In genomic region chr8:82402686-82403330, GRCm38 (mm10) we compare ENCODE assay signal across 9 mouse cellular contexts. TPM values are rescaled to one million over a fixed set of nuclear protein-coding genes. Genes with fewer than 3 reads are reported as not detected.
A peak's percentile ranks its signal among the peaks of the same experiment; 100 is the strongest.
DNase-seq lines count a peak whose midpoint lies in the region; ATAC-seq and TF ChIP-seq lines count a peak whose summit lies in the region.
"Had no signal": no experiment of that assay in that cellular context is flagged by ENCODE, and none has a peak within 500 bp of the region (broad histone marks: within the 10 kb centered on the region; RNA-seq: fewer than 3 reads in every experiment).

Gene Il15 (minus strand): TSS chr8:82403222.

- no peak for TF ChIP-seq POLR2A in thymus, adult 2 months (IDR thresholded peaks at IDR 0.05; ENCODE audit: control insufficient read depth, extremely low read depth, insufficient read depth, low read length, poor library complexity)

- H3K27ac ChIP-seq in layer of hippocampus, adult 2 months: peak within 1 kb of the TSS; percentile 76
- H3K27ac ChIP-seq in intestine, embryonic 14.5 days (ENCODE audit: low read depth): peak within 1 kb of the TSS; percentile 63
- peak within 1 kb of the TSS; percentile 63 for H3K27ac ChIP-seq in liver, embryonic 13.5 days
- H3K27ac ChIP-seq in thymus, adult 2 months (ENCODE audit: control insufficient read depth, insufficient read depth, low read length): peak within 1 kb of the TSS; percentile 27; the same call in 1 of the 2 replicates

- no peak for DNase-seq in layer of hippocampus, adult 2 months (ENCODE audit: low spot score in 2 of 2)
- DNase-seq in layer of hippocampus, postnatal 36 days: no peak
- DNase-seq in cerebellum, postnatal 36 days: peak; percentile 8 to 16
- peak; percentile 31 to 51 for DNase-seq in gastrocnemius, postnatal 4 days (ENCODE audit: low spot score in 2 of 2)
- DNase-seq in intestine, embryonic 14.5 days (ENCODE audit: low spot score): peak; percentile 77
- no peak for DNase-seq in liver, embryonic 13.5 days
- peak; percentile 11 for DNase-seq in naive thymus-derived CD4-positive, alpha-beta T cell, adult 2 months (ENCODE audit: low read depth)
- peak; percentile 9 for DNase-seq in thymus, adult 2 months

- no peak for TF ChIP-seq CTCF in layer of hippocampus, adult 2 months (conservative IDR thresholded peaks at IDR 0.05)
- no peak for TF ChIP-seq CTCF in thymus, adult 2 months (IDR thresholded peaks at IDR 0.05; ENCODE audit: borderline replicate concordance, control insufficient read depth, extremely low read depth, insufficient read depth, low read length, poor library complexity)

- peak within 1 kb of the TSS; percentile 63 for H3K4me2 ChIP-seq in intestine, embryonic 14.5 days (ENCODE audit: low read length)
- peak within 1 kb of the TSS; percentile 65 for H3K4me2 ChIP-seq in liver, embryonic 13.5 days

- H3K36me3 ChIP-seq in intestine, embryonic 14.5 days (ENCODE audit: control insufficient read depth, insufficient read depth, low read length): no peaks in the 10 kb centered on the region
- no peaks in the 10 kb centered on the region for H3K36me3 ChIP-seq in liver, embryonic 13.5 days
- no peaks in the 10 kb centered on the region for H3K36me3 ChIP-seq in thymus, adult 2 months (ENCODE audit: control insufficient read depth, insufficient read depth, low read length)
- H3K36me3 ChIP-seq: G1E had no signal

- H3K27me3 ChIP-seq in intestine, embryonic 14.5 days (replicated peaks; ENCODE audit: control insufficient read depth, insufficient read depth, low read length): no peaks in the 10 kb centered on the region
- no peaks in the 10 kb centered on the region for H3K27me3 ChIP-seq in liver, embryonic 13.5 days
- no peaks in the 10 kb centered on the region for H3K27me3 ChIP-seq in thymus, adult 2 months (ENCODE audit: control insufficient read depth, insufficient read depth, low read length)

- H3K4me3 ChIP-seq in layer of hippocampus, adult 2 months: peak within 1 kb of the TSS; percentile 58
- H3K4me3 ChIP-seq in intestine, embryonic 14.5 days (ENCODE audit: low read depth, low read length): peak within 1 kb of the TSS; percentile 44
- peak within 1 kb of the TSS; percentile 61 for H3K4me3 ChIP-seq in liver, embryonic 13.5 days (replicated peaks)
- H3K4me3 ChIP-seq in thymus, adult 2 months (ENCODE audit: control insufficient read depth, insufficient read depth, low read length): peak within 1 kb of the TSS; percentile 41

- peak within 1 kb of the TSS; percentile 37; the same call in 1 of the 2 replicates for H3K9ac ChIP-seq in intestine, embryonic 14.5 days (ENCODE audit: low read length)
- peak within 1 kb of the TSS; percentile 50 for H3K9ac ChIP-seq in liver, embryonic 13.5 days

- ATAC-seq in intestine, embryonic 14.5 days (replicated peaks; ENCODE audit: low FRiP score, low TSS enrichment, low read depth): peak; percentile 69; the same call in 1 of the 2 replicates
- peak; percentile 67 for ATAC-seq in liver, embryonic 13.5 days (ENCODE audit: low read depth)

- WGBS in intestine, embryonic 14.5 days: 4% methylated on average over 13 of the region's 13 CpGs
- 4% methylated on average over 13 of the region's 13 CpGs for WGBS in liver, embryonic 13.5 days (ENCODE audit: insufficient replicate concordance)
- 3% methylated on average over 13 of the region's 13 CpGs for whole genome bisulfite sequencing in thymus, adult 2 months

- H3K4me1 ChIP-seq in intestine, embryonic 14.5 days (replicated peaks; ENCODE audit: control insufficient read depth, insufficient read depth, low read length): peaks cover 14% of the 10 kb centered on the region
- H3K4me1 ChIP-seq in liver, embryonic 13.5 days (replicated peaks): peaks cover 16% of the 10 kb centered on the region
- peaks cover 4% of the 10 kb centered on the region; the same call in 1 of the 2 replicates for H3K4me1 ChIP-seq in thymus, adult 2 months (replicated peaks; ENCODE audit: control insufficient read depth, insufficient read depth, low read length)

- no peaks in the 10 kb centered on the region for H3K9me3 ChIP-seq in intestine, embryonic 14.5 days (ENCODE audit: control insufficient read depth, low read length)
- no peaks in the 10 kb centered on the region for H3K9me3 ChIP-seq in liver, embryonic 13.5 days (replicated peaks)
- H3K9me3 ChIP-seq: G1E had no signal

RNA-seq across cellular contexts. Expression of gene Il15, which starts in this region (rescaled TPM):
- total RNA-seq in layer of hippocampus, adult 2 months (2021): 1 to 10 TPM in 1 of 2 experiments, under 1 TPM in 1; 0.51 to 1.9 TPM
- 1 to 10 TPM in 1 of 2 experiments, under 1 TPM in 1; 0.80 to 1.3 TPM for total RNA-seq in layer of hippocampus, postnatal 36 days (2021)
- total RNA-seq in gastrocnemius, postnatal 4 days (2021): 1 to 10 TPM; 3.9 to 5.5 TPM
- polyA plus RNA-seq in intestine, embryonic 14.5 days (2014; fragmentation: Nextera tagmentation; extraction: Ambion mirVana): 12.2 and 13.8 TPM in 2 replicates
- polyA plus RNA-seq in liver, embryonic 13.5 days (2015; fragmentation: Nextera tagmentation; extraction: Ambion mirVana): 4.5 and 5.5 TPM in 2 replicates
- 4.6 and 9.5 TPM in 2 replicates for polyA plus RNA-seq in thymus, adult 2 months (2012; rRNA removed)
- polyA plus RNA-seq: G1E had no signal

Comparison
In these comparisons a context has a peak if more than half of its experiments do, and no peak if none do; other contexts are left out.
1. DNase-seq: peak in cerebellum, postnatal 36 days (2 of 2), gastrocnemius, postnatal 4 days (2 of 2), intestine, embryonic 14.5 days (single experiment), naive thymus-derived CD4-positive, alpha-beta T cell, adult 2 months (single experiment) and thymus, adult 2 months (single experiment); none in layer of hippocampus, adult 2 months (0 of 2), layer of hippocampus, postnatal 36 days (0 of 2) and liver, embryonic 13.5 days (single experiment).
2. Peak in every context shown above with its lines, with median percentiles within 50 percentile points of each other: H3K27ac ChIP-seq and H3K4me3 ChIP-seq.